Mouse (Mus musculus): Measurements from ENCODE around the gene Rps23.

Gene Rps23

DNA sequence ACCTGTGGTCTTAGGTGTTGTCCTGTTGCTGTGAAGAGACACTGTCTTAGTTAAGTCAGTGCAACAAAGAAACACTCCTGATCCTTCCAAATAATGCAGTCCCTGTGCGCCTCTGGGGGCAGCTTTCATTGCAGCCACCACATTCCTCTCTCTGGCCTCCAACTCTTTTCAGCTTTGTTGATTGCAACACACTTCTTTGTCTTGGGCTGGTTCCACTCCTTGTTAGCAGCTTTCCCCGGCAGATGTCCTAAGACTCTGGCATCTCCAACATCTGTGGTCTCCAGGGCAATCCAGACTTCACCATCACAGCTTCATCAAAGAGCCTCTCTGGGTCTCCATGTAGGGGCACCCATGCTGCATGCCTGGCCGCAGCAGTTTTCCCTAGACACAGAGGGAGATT, 10.5 kb downstream of the Rps23 start:
- DNase-seq (ENCODE audit: low spot score in 2 of 2), result no peak

DNA sequence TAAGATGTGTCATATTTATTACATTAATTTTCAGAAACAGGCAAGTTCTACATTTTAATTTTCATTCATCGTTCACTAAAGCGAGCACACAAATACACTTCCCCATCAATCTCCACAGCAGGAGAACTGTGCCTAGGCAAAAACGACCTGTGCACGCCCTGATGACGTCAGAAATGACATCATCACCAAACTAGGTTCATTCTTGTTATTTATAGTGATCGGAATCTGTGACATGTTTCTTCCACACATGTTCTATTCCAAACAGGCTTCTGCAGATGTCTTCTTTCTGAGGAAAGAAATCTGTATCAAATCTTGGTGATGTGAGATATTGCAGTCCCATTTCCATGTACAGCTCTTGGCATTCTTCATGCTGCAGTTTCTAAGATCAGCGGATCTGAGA, 13.1 kb downstream of the Rps23 start:
- no peak for DNase-seq (ENCODE audit: low spot score in 2 of 2)

GRCm38 (mm10) chr13:90939192-90939591, 16.4 kb downstream of the Rps23 start:
- no peak for DNase-seq (ENCODE audit: low spot score in 2 of 2)

DNA sequence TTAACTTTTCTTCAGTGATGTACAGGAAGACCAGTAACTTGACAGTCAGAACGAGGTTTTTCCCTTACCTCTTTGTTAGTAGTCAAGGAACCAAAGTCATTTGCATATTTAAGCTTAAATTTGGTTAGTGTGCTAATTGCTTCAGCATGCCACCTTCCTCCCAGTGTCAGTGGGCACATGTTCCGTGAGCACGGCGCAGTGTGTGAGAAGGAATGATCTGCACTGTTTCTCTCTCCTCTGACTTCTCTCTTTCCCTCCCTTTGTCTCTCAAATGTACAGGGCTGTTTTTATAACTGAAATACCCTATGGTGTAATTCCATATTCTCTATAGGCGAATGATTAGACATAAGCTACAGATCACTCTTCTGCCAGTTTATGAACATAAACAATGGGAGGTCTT, 16.8 kb downstream of the Rps23 start:
- no peak for DNase-seq (ENCODE audit: low spot score in 2 of 2)

DNA sequence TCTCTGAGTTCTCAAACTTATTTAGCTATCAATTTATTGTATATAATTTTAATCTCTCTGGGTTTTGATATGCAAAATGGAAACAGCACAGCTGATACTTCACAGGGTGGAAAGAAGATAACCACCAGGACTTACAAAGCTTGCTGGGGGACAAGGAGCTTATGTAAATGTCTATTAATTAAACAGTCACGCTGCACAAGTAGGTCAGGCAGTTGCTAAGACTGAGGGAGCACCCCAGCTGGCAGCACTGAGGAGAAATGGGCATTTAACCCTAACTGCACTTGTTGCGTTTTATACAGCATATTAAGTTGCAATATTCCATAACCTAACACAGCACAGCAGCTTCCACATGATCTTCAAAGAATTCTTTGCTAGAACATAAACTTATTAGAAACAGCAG, 36.1 kb downstream of the Rps23 start:
- DNase-seq (ENCODE audit: low spot score in 2 of 2), result no peak

DNA sequence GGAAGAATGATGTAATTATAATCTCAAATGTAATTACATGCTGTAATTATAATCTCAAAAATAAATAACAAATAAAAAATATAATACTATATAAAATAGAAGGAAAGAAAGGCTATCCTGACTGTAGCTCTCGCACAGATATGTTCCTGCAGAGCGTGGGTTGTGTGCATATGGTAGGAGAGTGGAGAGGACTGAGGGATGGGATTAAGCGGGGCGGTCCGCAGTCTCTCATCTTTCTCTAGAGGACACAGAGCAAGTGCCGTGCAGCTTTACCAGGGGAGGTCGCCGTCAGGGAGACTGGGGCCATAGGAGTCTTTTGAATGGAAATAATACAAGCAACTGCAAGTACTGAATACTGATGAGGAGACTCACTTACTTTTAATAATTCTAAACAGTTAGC, 37.8 kb downstream of the Rps23 start:
- no peak for DNase-seq (ENCODE audit: low spot score in 2 of 2)

DNA sequence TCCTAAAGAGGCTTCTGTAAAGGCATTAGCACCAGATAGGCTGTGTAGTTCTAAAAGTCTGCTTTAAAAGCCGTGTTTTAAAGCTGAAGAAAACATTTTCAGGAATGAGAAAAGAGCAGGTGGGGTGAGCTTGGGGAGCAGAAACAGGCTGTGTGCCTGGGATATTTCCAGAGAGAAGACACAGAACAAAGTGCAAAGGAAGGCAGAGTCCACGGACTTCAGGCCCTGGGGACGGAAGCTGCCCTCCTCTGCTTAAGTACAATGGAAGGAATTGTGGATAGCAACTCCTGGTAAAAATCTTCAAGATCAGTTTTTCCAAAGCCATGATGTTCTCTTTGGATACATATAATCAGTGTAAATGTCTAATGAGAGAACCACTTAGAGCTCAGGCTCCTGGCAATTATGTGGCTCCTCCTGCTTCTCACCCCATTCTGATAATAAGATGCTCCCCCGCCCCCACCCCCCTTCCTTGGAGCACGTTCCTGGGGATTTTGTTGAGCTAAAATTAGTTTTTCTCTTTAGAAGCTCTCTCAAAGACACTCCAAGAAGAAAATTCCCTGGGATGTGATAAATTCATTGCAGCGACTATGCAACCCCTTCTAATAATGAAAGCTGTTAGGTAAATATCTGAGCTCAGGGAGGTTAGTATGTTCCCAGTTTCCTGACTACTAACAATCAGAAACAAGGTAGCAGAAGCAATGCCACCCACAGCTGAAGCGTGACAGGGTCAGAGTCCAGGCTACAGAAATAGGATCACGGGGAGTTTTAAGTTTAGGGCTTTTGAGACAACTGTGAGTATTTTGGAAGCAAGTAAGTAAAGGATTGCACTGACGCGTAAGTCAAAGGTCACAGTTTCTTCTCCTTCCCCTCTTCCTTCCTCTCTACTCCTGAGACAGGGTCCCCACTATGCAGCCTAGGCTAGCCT, 40.3 kb downstream of the Rps23 start:
- no peak for DNase-seq (ENCODE audit: low spot score in 2 of 2)

GRCm38 (mm10) chr13:90964511-90964910, 41.8 kb downstream of the Rps23 start:
- no peak for DNase-seq (ENCODE audit: low spot score in 2 of 2)

DNA sequence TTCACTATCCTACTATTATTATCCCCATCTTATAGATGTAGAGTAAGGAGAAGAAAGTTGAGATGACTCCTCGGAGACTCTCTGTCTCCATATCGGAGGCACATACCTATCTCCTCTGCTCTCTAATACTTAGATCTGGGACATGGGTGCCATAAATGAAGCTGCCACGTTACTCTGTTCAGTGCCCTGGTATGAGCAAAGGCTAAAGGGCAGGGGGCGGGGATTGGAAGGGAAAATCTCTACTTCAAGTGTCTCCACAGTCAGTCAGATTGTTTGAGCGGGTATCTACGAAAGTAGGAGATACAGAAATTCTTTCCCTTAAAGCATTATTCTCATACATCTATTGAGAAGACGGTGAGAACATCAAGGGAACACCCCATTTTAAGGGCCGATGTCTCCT, 43.2 kb downstream of the Rps23 start:
- no peak for DNase-seq (ENCODE audit: low spot score in 2 of 2)

GRCm38 (mm10) chr13:90967422-90967821, 44.7 kb downstream of the Rps23 start:
- peak; percentile 91 to 93 for DNase-seq (ENCODE audit: low spot score in 2 of 2)

DNA sequence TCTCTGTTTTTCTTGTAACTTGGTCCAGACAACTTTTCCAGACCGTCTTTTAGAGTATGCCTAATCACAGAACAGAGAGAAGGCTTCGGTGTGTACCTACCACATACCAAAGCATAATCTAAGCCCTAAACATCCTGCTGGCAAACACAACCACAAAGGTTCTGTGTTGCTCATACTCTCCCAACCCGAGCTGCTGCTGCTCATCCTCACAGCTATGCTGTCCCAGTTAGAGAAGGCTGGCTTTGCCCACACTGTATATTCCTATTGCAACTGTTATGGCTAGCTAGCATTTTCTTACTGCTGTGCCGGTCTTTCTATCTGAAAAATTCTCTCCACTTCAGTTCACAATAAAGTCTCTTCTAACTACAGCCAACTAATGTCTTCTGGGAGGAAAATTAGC, 46.2 kb downstream of the Rps23 start:
- no peak for DNase-seq (ENCODE audit: low spot score in 2 of 2)

GRCm38 (mm10) chr13:90970259-90971017, 47.7 kb downstream of the Rps23 start:
- no peak for DNase-seq (ENCODE audit: low spot score in 2 of 2)

- DNase-seq (ENCODE audit: low spot score in 2 of 2), result no peak
Observed at GRCm38 (mm10) chr13:90973409-90973808, 50.7 kb downstream of the Rps23 start.
